Mouse (Mus musculus) frontal cortex, postnatal 36 days (tissue): ENCODE measurements around the gene Fibp.

ENCODE experiments used
- DNase-seq, 2 experiments: peaks; one replicate each; pipeline ENCODE4 v3.0.0; 2022; ENCODE audit warnings: low spot score in 2 of 2

The Fibp gene

DNA sequence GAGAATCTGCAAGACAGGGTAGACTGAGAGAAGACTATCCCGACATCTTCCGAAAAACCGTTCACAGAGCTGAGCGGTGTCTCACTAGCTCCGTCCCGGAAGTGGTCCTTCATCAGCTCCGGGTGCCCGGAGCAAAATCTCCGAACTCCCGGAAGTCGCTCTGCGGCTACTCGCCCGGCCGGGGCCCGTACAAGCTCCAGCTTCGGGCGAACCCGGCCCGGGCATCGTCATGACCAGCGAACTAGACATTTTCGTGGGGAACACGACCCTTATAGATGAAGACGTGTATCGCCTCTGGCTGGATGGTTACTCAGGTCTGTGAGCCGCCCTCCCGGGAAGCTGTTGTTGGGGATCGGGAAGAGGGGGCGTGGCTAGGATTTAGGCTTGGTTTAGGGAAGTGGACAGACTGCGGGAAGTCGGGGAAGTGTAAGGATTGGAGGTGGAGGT lies at the start of gene Fibp:
Fibp (plus strand) TSS at position 151 of the 447 bp plus-strand sequence.
- peak; percentile 85 to 92 for DNase-seq

DNA sequence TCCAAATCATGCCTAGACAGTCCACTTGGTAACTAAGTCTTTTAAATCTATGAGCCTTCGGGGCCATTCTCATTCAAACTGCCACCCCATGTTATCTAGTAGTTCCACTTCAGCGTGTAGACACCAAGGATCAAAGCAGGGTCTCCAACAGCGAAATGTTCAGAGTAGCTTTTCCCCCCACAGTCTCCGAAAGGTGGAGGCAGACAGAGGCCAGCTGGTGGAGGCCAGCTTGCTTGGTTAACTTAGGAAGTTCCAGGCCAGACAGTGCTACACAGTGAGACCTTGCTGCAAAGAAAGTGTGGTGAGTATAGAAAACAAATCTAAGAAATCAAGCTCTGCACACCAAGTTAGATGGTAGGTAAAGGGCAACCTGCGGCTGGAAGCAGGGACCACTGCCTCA lies 49.8 kb upstream of the Fibp start:
- no peak for DNase-seq

DNA sequence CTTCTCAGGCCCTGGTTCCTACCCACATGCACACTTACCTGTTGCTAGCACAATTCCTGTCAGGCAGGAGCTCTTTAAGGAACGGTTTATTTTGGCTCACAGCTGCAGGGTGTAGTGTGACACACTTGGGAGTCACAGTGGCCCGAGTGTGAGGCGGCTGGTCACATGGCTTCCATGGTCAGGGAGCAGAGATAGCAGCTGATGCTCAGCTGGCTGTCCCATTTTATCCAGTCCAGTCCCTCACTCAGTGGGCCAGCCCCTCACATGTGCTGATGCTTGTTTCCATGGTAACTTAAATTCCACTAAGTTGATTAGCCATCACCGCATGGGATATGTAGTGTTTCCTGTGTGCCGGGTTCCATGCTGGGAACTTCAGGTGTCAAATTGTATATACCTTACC lies 48.5 kb upstream of the Fibp start:
- no peak for DNase-seq

- no peak for DNase-seq
These were observed 46.6 kb upstream of the Fibp start for GRCm38 (mm10) chr19:5413840-5414239.

DNA sequence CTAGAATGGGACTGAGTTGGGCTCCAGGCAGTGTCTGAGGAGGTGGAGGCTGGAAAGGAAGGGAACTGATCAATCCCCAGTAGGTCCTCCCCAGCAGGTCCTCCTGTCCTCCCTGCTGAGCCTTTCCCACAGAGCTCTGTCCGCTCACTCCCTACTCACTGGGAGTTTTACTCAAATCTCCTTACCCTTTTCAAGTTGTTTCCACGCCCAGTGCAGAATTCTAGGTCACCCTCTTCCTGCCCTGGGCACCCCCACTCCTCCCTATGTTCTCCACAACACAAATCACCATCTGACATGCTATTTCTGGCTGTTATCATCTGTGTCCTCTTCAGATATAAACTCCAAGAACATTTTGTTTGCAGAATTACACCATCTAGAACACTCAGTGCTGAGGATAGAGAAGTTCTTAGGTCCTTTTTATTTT lies 45.9 kb upstream of the Fibp start:
- DNase-seq, result no peak

DNA sequence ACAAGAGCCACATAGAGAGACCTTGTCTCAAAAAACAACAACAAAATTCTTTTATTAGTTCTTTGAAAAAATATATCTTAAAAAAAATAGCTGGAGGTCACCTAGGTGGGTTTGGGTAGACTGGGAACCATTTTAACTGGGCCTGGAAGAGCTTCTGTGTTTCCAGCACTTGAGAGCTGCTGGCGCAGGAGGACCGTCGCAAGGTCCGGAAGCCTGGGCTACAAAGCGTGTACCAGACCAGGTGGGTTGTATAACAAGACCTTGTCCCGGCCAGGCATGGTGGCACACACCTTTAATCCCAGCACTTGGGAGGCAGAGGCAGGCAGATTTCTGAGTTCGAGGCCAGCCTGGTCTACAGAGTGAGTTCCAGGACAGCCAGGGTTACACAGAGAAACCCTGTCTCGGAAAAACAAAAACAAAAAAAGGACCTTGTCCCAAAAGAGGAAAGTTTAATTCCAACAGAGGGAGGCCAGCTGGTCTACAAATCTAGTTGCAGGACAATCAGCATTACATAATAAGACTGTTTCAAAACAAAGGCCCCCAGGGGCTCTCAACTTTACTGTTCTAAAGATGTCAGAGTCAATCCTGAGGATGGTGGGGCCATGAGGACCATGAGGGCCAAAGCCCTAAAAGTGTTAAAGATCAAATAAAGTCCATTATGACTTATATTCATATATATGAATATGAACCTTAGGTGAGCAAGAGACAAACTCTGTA lies 41.5 kb upstream of the Fibp start:
- no peak for DNase-seq

- DNase-seq, result no peak
These were observed 40.8 kb upstream of the Fibp start for GRCm38 (mm10) chr19:5419630-5420029.

DNA sequence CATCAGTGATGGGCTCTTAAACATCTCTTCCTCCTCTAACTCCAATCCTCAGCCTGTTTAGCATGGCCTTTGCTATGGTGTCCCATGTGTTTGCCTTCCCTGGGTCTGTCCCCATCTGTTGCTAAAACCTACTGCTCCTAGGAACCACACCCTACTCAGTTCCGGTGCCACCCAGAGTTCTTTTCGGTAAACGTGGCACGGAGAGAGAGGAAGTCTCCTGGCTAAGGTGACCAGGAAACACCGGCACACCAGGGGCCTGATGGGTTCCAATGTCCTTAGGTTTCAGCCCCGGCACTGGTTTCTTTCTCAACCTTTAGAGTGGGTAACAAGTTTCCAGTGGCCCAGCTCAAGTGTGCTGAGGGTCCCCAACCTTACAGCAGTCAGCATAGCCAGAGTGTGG lies 39.8 kb upstream of the Fibp start:
- no peak for DNase-seq

- DNase-seq, result no peak
These were observed 38.6 kb upstream of the Fibp start for GRCm38 (mm10) chr19:5421784-5422183.

DNA sequence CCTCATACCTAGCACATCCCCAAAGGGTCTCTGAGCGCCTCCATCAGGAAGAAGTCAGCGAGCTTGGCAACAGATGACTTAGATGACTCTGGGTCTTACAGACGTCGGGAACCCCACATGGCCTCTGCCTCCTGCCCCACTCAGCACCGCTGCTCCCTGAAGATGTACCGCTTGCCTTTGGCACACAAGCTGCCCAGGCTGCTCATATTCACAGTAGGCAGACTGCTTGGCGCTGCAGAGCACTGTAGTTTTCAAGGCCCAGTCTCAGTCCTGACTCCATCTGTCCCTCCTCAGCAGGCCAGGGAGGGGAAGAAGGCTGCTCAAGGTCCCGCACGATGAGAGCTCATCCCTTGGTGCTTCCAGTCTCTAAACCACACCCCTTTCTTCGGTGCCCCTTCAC lies 38.1 kb upstream of the Fibp start:
- DNase-seq, result no peak

DNA sequence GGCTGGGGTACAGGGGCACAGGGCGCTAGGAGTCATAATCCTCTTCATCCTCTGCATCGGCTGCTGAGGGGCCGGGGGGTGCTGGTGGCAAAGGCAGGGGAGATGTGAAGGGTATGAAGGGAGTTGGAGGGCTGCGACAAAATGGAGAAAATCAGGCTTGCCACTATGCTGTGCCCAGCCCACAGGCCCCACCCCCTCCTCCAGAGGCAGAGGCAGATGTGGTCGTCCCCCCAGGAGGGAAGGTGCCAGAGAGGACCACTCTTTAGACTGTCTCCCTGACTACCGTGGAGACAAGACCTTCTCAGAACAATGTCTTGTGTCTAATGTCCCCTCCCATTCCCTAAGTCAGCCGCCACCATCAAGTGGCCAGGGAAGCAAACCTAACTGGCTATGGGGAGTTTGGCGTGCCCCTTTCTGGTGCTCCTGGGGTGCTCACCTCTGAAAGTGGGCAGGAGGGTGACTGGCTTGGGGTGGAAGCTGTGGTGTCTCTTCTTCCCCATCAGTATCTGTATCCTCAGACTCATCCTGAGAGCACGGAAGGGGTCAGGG lies 37.4 kb upstream of the Fibp start:
- no peak for DNase-seq

DNA sequence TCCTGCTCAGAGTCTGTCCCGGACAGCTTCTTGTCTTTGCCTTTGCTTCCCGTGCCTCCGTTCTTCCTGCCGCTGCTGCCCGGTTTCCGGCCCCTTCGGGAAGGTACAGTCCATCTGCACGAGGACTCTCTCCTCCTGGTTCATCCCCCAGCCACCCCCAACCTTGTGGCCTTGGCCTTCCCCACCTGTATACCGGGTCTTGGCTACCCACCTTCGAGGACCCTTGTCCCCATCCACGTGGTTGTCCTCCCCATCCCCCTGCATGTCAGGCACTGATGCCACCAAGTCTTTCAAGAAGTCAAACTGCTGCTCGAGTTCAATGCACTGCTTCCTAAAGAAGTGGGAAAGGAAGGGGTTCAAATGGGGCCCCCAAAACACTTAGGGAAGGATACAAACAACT lies 36.9 kb upstream of the Fibp start:
- DNase-seq, result no peak

DNA sequence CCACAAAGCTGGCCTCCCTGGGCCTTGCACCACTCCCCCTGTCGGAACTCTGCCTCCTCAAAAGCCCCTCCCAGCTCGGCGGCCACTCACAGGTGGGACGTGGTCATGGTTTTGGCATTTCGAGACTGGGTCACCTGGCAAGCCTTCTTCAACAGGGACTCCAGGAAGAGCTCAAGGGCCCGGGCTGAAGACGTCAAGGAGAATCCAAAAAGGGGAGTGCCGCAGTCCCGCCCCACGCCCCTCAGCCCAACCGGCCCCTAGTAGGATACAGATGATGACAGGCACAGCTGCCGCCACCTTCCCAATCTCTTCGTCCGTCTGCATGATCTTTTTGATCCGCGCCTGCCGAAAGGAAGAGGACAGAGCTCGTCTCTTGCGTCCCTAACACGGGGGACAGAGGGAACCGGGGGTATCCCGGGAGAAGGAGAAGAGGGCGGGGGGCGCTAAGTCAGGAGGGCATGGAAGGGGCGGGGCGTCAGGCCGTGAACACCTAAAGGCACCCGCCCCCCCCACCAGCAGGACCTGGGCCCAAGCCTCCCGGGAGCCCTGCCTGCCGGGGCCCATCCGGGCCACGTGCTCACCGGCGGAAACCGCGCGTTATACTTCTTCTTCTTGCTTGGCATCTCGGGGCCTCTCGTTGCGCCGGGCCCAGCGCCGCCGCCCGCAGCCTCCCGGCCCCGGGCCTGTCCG lies 36.2 kb upstream of the Fibp start:
- DNase-seq, result peak; percentile 59

- peak; percentile 87 to 89 for DNase-seq
These were observed 35.4 kb upstream of the Fibp start, which contains the start of the genes Drap1 and AI837181 for GRCm38 (mm10) chr19:5424782-5425741. Gene Drap1 (minus strand): TSS chr19:5424979. Gene AI837181 (plus strand): TSS chr19:5425144.

DNA sequence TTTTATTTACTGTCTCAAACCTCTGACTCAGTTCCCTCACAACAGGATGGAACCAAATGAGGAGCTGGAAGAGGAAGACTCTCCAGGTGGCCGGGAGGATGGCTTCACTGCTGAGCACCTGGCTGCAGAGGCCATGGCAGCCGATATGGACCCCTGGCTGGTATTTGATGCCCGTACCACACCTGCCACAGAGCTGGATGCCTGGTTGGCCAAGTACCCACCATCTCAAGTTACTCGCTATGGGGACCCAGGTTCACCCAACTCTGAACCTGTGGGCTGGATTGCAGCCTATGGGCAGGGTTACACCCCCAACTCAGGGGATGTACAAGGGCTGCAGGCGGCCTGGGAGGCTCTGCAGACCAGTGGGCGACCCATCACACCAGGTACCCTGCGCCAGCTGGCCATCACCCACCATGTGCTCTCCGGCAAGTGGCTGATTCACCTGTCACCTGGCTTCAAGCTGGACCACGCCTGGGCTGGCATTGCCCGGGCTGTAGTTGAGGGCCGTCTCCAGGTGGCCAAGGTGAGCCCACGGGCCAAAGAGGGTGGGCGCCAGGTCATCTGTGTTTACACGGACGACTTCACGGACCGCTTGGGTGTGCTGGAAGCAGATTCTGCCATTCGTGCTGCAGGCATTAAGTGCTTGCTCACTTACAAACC lies 34.4 kb upstream of the Fibp start:
- DNase-seq, result no peak

GRCm38 (mm10) chr19:5426640-5427290 lies 33.6 kb upstream of the Fibp start:
- DNase-seq, result no peak

DNA sequence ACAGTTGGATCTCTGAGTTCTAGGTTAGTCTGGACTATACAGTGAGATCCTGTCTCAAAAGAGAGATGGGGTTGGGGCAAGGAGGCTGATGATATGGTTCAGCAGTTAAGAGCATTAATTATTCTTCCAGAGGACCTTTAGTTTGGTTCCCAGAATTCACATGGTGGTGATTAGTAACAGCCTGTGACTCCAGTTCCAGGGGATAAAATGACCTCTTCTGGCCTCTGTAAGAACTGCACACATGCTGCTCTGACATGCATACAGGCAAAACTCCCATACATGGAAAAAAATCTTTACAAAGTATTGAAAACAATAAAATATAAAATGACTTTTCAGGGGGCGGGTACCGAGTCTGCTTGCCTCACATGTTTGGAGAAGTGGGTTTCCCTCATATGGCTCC lies 32.3 kb upstream of the Fibp start:
- no peak for DNase-seq

GRCm38 (mm10) chr19:5429219-5429618 lies 31.2 kb upstream of the Fibp start:
- DNase-seq, result no peak

GRCm38 (mm10) chr19:5429806-5430205 lies 30.6 kb upstream of the Fibp start:
- DNase-seq, result no peak

GRCm38 (mm10) chr19:5430408-5430807 lies 30.0 kb upstream of the Fibp start:
- no peak for DNase-seq
